8 mouse cellular contexts compared by ENCODE assay signal in the genomic region with DNA sequence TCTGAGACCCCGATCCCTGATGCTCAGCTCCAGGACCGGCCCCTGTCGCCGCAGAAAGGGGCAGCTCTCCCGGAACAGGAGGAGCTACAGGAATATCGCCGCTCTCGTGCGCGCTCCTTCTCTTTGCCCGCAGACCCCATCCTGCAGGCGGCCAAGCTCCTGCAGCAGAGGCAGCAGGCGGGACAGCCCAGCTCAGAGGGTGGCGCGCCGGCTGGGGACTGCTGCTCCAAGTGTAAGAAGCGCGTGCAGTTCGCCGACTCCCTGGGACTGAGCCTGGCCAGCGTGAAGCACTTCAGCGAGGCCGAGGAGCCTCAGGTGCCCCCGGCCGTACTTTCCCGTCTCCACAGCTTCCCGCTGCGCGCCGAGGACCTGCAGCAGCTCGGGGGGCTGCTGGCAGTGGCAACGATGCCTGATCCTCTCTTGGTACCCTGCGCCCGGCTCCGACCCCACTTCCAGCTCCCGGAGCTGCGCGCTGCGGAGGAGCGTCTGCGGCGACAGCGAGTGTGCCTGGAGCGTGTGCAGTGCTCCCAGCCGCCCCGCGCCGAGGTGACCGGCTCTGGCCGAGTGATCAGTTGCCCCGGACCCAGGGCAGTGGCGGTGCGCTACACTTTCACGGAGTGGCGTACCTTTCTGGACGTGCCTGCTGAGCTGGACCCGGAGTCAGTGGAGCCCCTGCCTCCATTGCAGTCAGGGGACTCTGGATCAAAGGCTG. TPM values are rescaled to one million over a fixed set of nuclear protein-coding genes. Genes with fewer than 3 reads are reported as not detected.
DNase-seq lines count a peak whose midpoint lies in the region; ATAC-seq and TF ChIP-seq lines count a peak whose summit lies in the region.

No protein-coding gene starts in this region.

- no peak for TF ChIP-seq EP300 in heart, postnatal 0 days (IDR thresholded peaks at IDR 0.05; ENCODE audit: low read depth)

- peak; percentile 27 to 41 for DNase-seq in cerebellum, postnatal 25 days
- no peak for DNase-seq in cerebellum, adult 9-10 months
- DNase-seq in urinary bladder, postnatal 14 days (ENCODE audit: low spot score), result peak; percentile 15
- no peak for DNase-seq in urinary bladder, postnatal 10 days (ENCODE audit: low spot score)
- DNase-seq in heart, postnatal 0 days (ENCODE audit: low spot score), result peak; percentile 27
- peak; percentile 16 for DNase-seq in liver, adult 2 months (ENCODE audit: extremely low read depth, low read depth, low spot score)
- no peak for DNase-seq in T-cell, adult 2 months (ENCODE audit: low spot score)

- H3K27me3 ChIP-seq in heart, postnatal 0 days (ENCODE audit: control insufficient read depth, insufficient read depth, low read length), result peaks cover 11% of the 10 kb centered on the region
- no peaks in the 10 kb centered on the region for H3K27me3 ChIP-seq in liver, adult 2 months (ENCODE audit: control insufficient read depth, insufficient read depth, low read length)
- H3K27me3 ChIP-seq in neural tube, embryonic 13.5 days, result peaks cover 39% of the 10 kb centered on the region

- no peaks in the 10 kb centered on the region for H3K36me3 ChIP-seq in heart, postnatal 0 days (replicated peaks; ENCODE audit: control insufficient read depth, insufficient read depth, low read length)
- H3K36me3 ChIP-seq in liver, adult 2 months (ENCODE audit: control insufficient read depth, insufficient read depth, low read length), result no peaks in the 10 kb centered on the region
- no peaks in the 10 kb centered on the region for H3K36me3 ChIP-seq in neural tube, embryonic 13.5 days

- no peak for TF ChIP-seq POLR2A in liver, adult 2 months (IDR thresholded peaks at IDR 0.05; ENCODE audit: extremely low read depth, insufficient read depth, low read length)

- peak; percentile 69 for ATAC-seq in heart, postnatal 0 days (ENCODE audit: insufficient read depth, low read depth)
- ATAC-seq in neural tube, embryonic 13.5 days (ENCODE audit: low read depth), result peak; percentile 82

- no peak overlapping the region for H3K27ac ChIP-seq in heart, postnatal 0 days (ENCODE audit: low read depth)
- H3K27ac ChIP-seq in liver, adult 2 months (replicated peaks; ENCODE audit: insufficient read depth, low read depth, low read length), result no peak overlapping the region
- no peak overlapping the region for H3K27ac ChIP-seq in neural tube, embryonic 13.5 days (replicated peaks)

- H3K9me3 ChIP-seq in heart, postnatal 0 days (replicated peaks; ENCODE audit: control insufficient read depth, low read length), result no peaks in the 10 kb centered on the region
- H3K9me3 ChIP-seq in neural tube, embryonic 13.5 days, result no peaks in the 10 kb centered on the region

- H3K4me1 ChIP-seq in heart, postnatal 0 days (ENCODE audit: control insufficient read depth, insufficient read depth), result peaks cover 10% of the 10 kb centered on the region
- H3K4me1 ChIP-seq in liver, adult 2 months (ENCODE audit: control insufficient read depth, insufficient read depth, low read length), result peaks cover 11% of the 10 kb centered on the region; the same call in 1 of the 2 replicates
- peaks cover 22% of the 10 kb centered on the region for H3K4me1 ChIP-seq in neural tube, embryonic 13.5 days (replicated peaks)

- H3K9ac ChIP-seq in heart, postnatal 0 days (replicated peaks; ENCODE audit: low read depth, low read length), result peak overlapping the region; percentile 64
- H3K9ac ChIP-seq in liver, adult 2 months (ENCODE audit: low read depth, low read length), result peak overlapping the region; percentile 90
- H3K9ac ChIP-seq in neural tube, embryonic 13.5 days, result peak overlapping the region; percentile 65

- peak overlapping the region; percentile 100 for H3K4me2 ChIP-seq in heart, postnatal 0 days (ENCODE audit: low read depth, low read length)
- H3K4me2 ChIP-seq in neural tube, embryonic 13.5 days, result peak overlapping the region; percentile 84

- H3K79me2 ChIP-seq in liver, adult 2 months (ENCODE audit: control insufficient read depth, insufficient read depth, low read length), result no peaks in the 10 kb centered on the region

- under 1% methylated on average over 57 of the region's 57 CpGs for WGBS in heart, postnatal 0 days
- WGBS in liver, adult 2 months, result under 1% methylated on average over 57 of the region's 57 CpGs
- WGBS in neural tube, embryonic 13.5 days, result under 1% methylated on average over 57 of the region's 57 CpGs

- peak overlapping the region; percentile 69 for H3K4me3 ChIP-seq in heart, postnatal 0 days (ENCODE audit: low read depth, low read length)
- H3K4me3 ChIP-seq in liver, adult 2 months (ENCODE audit: insufficient read depth, low read depth, low read length), result peak overlapping the region; percentile 63
- H3K4me3 ChIP-seq in neural tube, embryonic 13.5 days, result peak overlapping the region; percentile 51

- TF ChIP-seq CTCF in heart, postnatal 0 days (IDR thresholded peaks at IDR 0.05; ENCODE audit: low read depth), result no peak; the same call in 1 of the 2 replicates
- no peak for TF ChIP-seq CTCF in liver, adult 2 months (IDR thresholded peaks at IDR 0.05; ENCODE audit: low read depth, low read length)

RNA-seq across cellular contexts. Expression of a gene that starts 10.2 kb away (rescaled TPM):
- total RNA-seq in heart, postnatal 0 days (2014; rRNA removed; ENCODE audit: low replicate concordance), result 2.7 and 11.8 TPM in 2 replicates
- polyA plus RNA-seq in heart, postnatal 0 days (2015; fragmentation: Nextera tagmentation; extraction: Ambion mirVana), result 2.5 TPM in 2 replicates
- 4.7 and 7.6 TPM in 2 replicates for total RNA-seq in liver, adult 2 months (2014; rRNA removed)
- 0.22 TPM in 1 of 2 replicates, not detected in the other for polyA plus RNA-seq in liver, adult 2 months (2012; rRNA removed)
- polyA plus RNA-seq in neural tube, embryonic 13.5 days (2015; fragmentation: Nextera tagmentation; extraction: Ambion mirVana), result 0.15 and 0.40 TPM in 2 replicates

Comparison
In these comparisons a context has a peak if more than half of its experiments do, and no peak if none do; other contexts are left out.
1. DNase-seq: peak in cerebellum, postnatal 25 days (2 of 2), urinary bladder, postnatal 14 days (single experiment), heart, postnatal 0 days (single experiment) and liver, adult 2 months (single experiment); none in cerebellum, adult 9-10 months (single experiment), urinary bladder, postnatal 10 days (single experiment) and T-cell, adult 2 months (single experiment).
2. Peak in every context shown above with its lines, with median percentiles within 50 percentile points of each other: H3K4me3 ChIP-seq and H3K9ac ChIP-seq.